In genomic region chr4:155235311-155236119, GRCm38 (mm10) we compare ENCODE assay signal across 8 mouse cellular contexts. TPM values are rescaled to one million over a fixed set of nuclear protein-coding genes. Genes with fewer than 3 reads are reported as not detected.
DNase-seq lines count a peak whose midpoint lies in the region; ATAC-seq and TF ChIP-seq lines count a peak whose summit lies in the region.

No protein-coding gene starts in this region.

- H3K9ac ChIP-seq in hindbrain, postnatal 0 days (replicated peaks; ENCODE audit: low read length): peak overlapping the region; percentile 35; the same call in 1 of the 2 replicates

- no peak for TF ChIP-seq POLR2A in cortical plate, adult 2 months (IDR thresholded peaks at IDR 0.05; ENCODE audit: extremely low read depth, insufficient read depth, low read length)

- DNase-seq in adrenal gland, adult 2 months: peak; percentile 91
- peak; percentile 86 for DNase-seq in gastrocnemius, postnatal 10 days
- peak; percentile 91 for DNase-seq in hindbrain, postnatal 0 days (ENCODE audit: low spot score)
- DNase-seq in left cerebral cortex, adult 11 months (ENCODE audit: low spot score): peak; percentile 93
- peak; percentile 94 for DNase-seq in lung, postnatal 14 days
- DNase-seq in right cerebral cortex, adult 2 months (ENCODE audit: low spot score in 2 of 2): peak; percentile 92 to 95
- no peak for DNase-seq in spleen, adult 18-20 months

- peak; percentile 92 for ATAC-seq in hindbrain, postnatal 0 days

- no peaks in the 10 kb centered on the region for H3K36me3 ChIP-seq in hindbrain, postnatal 0 days (ENCODE audit: insufficient read depth, low read length)

- no peak for TF ChIP-seq CTCF in cortical plate, adult 2 months (IDR thresholded peaks at IDR 0.05; ENCODE audit: extremely low read depth, insufficient read depth, low read length)
- peak; percentile 56 for TF ChIP-seq CTCF in hindbrain, postnatal 0 days (IDR thresholded peaks at IDR 0.05; ENCODE audit: low read depth)

- H3K27ac ChIP-seq in cortical plate, adult 2 months (ENCODE audit: insufficient read depth, low read length): peak overlapping the region; percentile 99
- peak overlapping the region; percentile 92 for H3K27ac ChIP-seq in hindbrain, postnatal 0 days

- H3K4me3 ChIP-seq in cortical plate, adult 2 months (ENCODE audit: insufficient read depth, low read length): no peak overlapping the region
- no peak overlapping the region for H3K4me3 ChIP-seq in hindbrain, postnatal 0 days (ENCODE audit: low read length)

- H3K4me1 ChIP-seq in cortical plate, adult 2 months (ENCODE audit: control insufficient read depth, insufficient read depth, low read length): peaks cover 21% of the 10 kb centered on the region
- peaks cover 32% of the 10 kb centered on the region for H3K4me1 ChIP-seq in hindbrain, postnatal 0 days (ENCODE audit: insufficient read depth, low read length)

- no peaks in the 10 kb centered on the region for H3K27me3 ChIP-seq in hindbrain, postnatal 0 days (ENCODE audit: insufficient read depth, low read length)

- WGBS in hindbrain, postnatal 0 days: 8% methylated on average over 18 of the region's 18 CpGs

- H3K4me2 ChIP-seq in hindbrain, postnatal 0 days (ENCODE audit: low read depth, low read length): peak overlapping the region; percentile 32

- H3K9me3 ChIP-seq in hindbrain, postnatal 0 days (ENCODE audit: low read length): no peaks in the 10 kb centered on the region

RNA-seq across cellular contexts. Expression of gene Ski, which starts 13.1 kb away (rescaled TPM):
- 10 to 100 TPM; 59.7 to 63.8 TPM for total RNA-seq in adrenal gland, adult 2 months (2021)
- 83.1 and 103 TPM in 2 replicates for polyA plus RNA-seq in adrenal gland, adult 2 months (2012; rRNA removed)
- polyA plus RNA-seq in cortical plate, adult 2 months (2012; rRNA removed): 69.0 and 70.3 TPM in 2 replicates
- 10 to 100 TPM; 68.1 to 79.6 TPM for total RNA-seq in gastrocnemius, postnatal 10 days (2021)
- total RNA-seq in hindbrain, postnatal 0 days (2014; rRNA removed): 69.8 and 71.3 TPM in 2 replicates
- 8.8 and 9.5 TPM in 2 replicates for polyA plus RNA-seq in hindbrain, postnatal 0 days (2015; fragmentation: Nextera tagmentation; extraction: Ambion mirVana)

RNA-seq across cellular contexts. Expression of gene Faap20, which starts 14.1 kb away (rescaled TPM):
- total RNA-seq in adrenal gland, adult 2 months (2021): 10 to 100 TPM; 40.3 to 57.3 TPM
- polyA plus RNA-seq in adrenal gland, adult 2 months (2012; rRNA removed): 106 and 127 TPM in 2 replicates
- polyA plus RNA-seq in cortical plate, adult 2 months (2012; rRNA removed): 36.5 and 37.5 TPM in 2 replicates
- total RNA-seq in gastrocnemius, postnatal 10 days (2021): 10 to 100 TPM; 18.9 to 26.4 TPM
- total RNA-seq in hindbrain, postnatal 0 days (2014; rRNA removed): 51.2 and 61.4 TPM in 2 replicates
- 60.8 and 62.5 TPM in 2 replicates for polyA plus RNA-seq in hindbrain, postnatal 0 days (2015; fragmentation: Nextera tagmentation; extraction: Ambion mirVana)

Comparison
In these comparisons a context has a peak if more than half of its experiments do, and no peak if none do; other contexts are left out.
1. DNase-seq: peak in adrenal gland, adult 2 months (single experiment), gastrocnemius, postnatal 10 days (single experiment), hindbrain, postnatal 0 days (single experiment), left cerebral cortex, adult 11 months (single experiment), lung, postnatal 14 days (single experiment) and right cerebral cortex, adult 2 months (2 of 2); none in spleen, adult 18-20 months (0 of 2).